Mouse (Mus musculus) lung, postnatal 4 days (tissue): Measurements from ENCODE around the gene Samd3.

ENCODE experiments used
- DNase-seq, 2 experiments: peaks; one replicate each; pipeline ENCODE4 v3.0.0; 2021

The Samd3 gene

GRCm38 (mm10) chr10:26314327-26314726 lies 84.8 kb downstream of the Samd3 start:
- no peak for DNase-seq

DNA sequence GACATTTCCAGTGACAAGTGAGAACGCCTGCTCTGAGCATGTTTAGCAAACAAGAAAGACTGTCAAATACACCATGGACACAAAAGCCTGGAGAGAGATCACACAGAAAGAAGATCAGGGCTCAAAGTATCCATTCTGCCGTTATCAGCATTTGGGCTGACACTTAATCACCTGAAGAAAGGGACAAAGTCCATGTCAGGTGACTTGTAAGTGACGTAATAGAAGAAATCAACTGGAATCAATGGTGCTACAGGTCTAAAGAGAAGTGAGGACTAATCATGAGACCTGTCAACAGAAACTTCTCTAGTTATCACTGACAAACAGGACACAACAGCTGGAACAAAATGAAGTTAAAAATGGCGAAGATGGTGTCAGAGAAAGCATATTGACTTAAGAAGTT lies 91.2 kb downstream of the Samd3 start:
- DNase-seq, result no peak
